ENCODE assay signal across 9 mouse cellular contexts in the genomic region with DNA sequence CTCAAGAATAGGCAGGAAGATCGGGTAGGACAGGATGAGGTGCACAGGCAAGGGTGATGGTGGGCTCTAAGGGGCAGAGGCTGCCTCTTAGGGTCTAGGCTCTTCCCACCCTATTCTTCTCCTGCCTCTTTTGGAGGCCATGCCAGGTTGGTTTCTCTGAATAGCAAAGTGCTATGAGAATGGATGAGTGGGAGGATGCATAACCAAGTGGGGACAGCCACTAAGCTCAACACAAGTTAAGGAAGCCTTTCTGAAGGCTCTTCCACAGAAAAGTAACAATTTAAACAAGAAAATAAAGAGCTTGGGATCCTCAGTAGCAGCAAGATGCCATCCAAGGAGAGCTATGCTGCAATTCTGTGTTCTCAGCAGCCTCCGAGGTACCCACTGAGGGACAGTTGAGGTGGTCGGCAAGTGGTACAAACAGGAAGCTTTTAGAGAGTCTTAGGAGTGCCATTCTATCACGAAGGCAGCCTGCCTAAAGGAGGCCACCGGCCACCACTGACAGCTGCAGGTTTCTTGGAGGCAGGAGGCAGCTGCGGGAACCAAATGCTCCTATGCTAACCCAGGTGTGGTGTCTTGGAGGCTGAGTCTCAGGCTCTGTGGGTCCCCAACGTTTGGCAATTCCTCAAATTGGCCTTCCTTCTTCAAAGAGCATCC. TPM values are rescaled to one million over a fixed set of nuclear protein-coding genes. Genes with fewer than 3 reads are reported as not detected.
DNase-seq lines count a peak whose midpoint lies in the region; ATAC-seq and TF ChIP-seq lines count a peak whose summit lies in the region.
"Had no signal": no experiment of that assay in that cellular context is flagged by ENCODE, and none has a peak within 500 bp of the region (broad histone marks: within the 10 kb centered on the region; RNA-seq: fewer than 3 reads in every experiment).

No protein-coding gene starts in this region.

- no peak for TF ChIP-seq RAD21 in CH12.LX (IDR thresholded peaks at IDR 0.05; ENCODE audit: low read depth, low read length)

- in situ Hi-C loops in CH12.LX (cut with MboI; ENCODE audit: low pct_ligation_motif_present, low pct_unique_long_range_greater_than_20kb, low sequenced_read_pairs), result loop anchor here (25.0 kb wide), 1 partner anchor 259 kb away; a partner anchor contains a TSS

- DNase-seq in frontal cortex, postnatal 14 days (ENCODE audit: low spot score in 2 of 2), result no peak
- DNase-seq in CH12.LX (ENCODE audit: extremely low read depth), result no peak
- peak; percentile 22 for DNase-seq in hindbrain, embryonic 11.5 days (ENCODE audit: low spot score)
- DNase-seq in T-cell, adult 2 months (ENCODE audit: low spot score), result no peak
- DNase-seq in adrenal gland, postnatal 10 days, result no peak

- H3K9ac ChIP-seq in CH12.LX (ENCODE audit: insufficient read depth, low read depth), result no peak overlapping the region
- H3K9ac ChIP-seq in hindbrain, embryonic 11.5 days (ENCODE audit: low read depth, low read length), result no peak overlapping the region; the same call in 1 of the 2 replicates
- H3K9ac ChIP-seq in midbrain, embryonic 13.5 days (replicated peaks), result no peak overlapping the region
- H3K9ac ChIP-seq in kidney, embryonic 14.5 days (ENCODE audit: low read depth, low read length), result no peak overlapping the region

- 0 out of 2 replicates have a peak overlapping the region, but pooled peaks have one; percentile 0 for H3K4me2 ChIP-seq in CH12.LX (ENCODE audit: insufficient read depth, low read depth, poor library complexity, severe bottlenecking)
- 0 out of 2 replicates have a peak overlapping the region, but pooled peaks have one; percentile 24 for H3K4me2 ChIP-seq in hindbrain, embryonic 11.5 days (replicated peaks; ENCODE audit: low read depth, low read length)
- peak overlapping the region; percentile 48 for H3K4me2 ChIP-seq in midbrain, embryonic 13.5 days (replicated peaks)
- no peak overlapping the region for H3K4me2 ChIP-seq in kidney, embryonic 14.5 days (replicated peaks; ENCODE audit: low read depth, low read length)

- peaks cover 6 to 11% of the 10 kb centered on the region in 2 experiments for H3K4me1 ChIP-seq in CH12.LX (ENCODE audit: control insufficient read depth in 1 of 2, insufficient read depth in 2 of 2)
- H3K4me1 ChIP-seq in hindbrain, embryonic 11.5 days (replicated peaks; ENCODE audit: control insufficient read depth, insufficient read depth, low read length), result peaks cover 8% of the 10 kb centered on the region
- peaks cover 66% of the 10 kb centered on the region for H3K4me1 ChIP-seq in midbrain, embryonic 13.5 days (replicated peaks)
- peaks cover 8% of the 10 kb centered on the region for H3K4me1 ChIP-seq in kidney, embryonic 14.5 days (ENCODE audit: control insufficient read depth, insufficient read depth, low read length)

- dilution Hi-C loops in CH12.LX (cut with MboI; ENCODE audit: extremely low pct_ligation_motif_present, extremely low pct_unique_long_range_greater_than_20kb, low sequenced_read_pairs), result no loop called here

- 38% methylated on average over 7 of the region's 7 CpGs for WGBS in hindbrain, embryonic 11.5 days
- WGBS in midbrain, embryonic 13.5 days, result 35% methylated on average over 7 of the region's 7 CpGs
- 36% methylated on average over 7 of the region's 7 CpGs for WGBS in kidney, embryonic 14.5 days

- no peak for TF ChIP-seq EP300 in CH12.LX (IDR thresholded peaks at IDR 0.05; ENCODE audit: low read length)

- ATAC-seq in frontal cortex, adult (ENCODE audit: low TSS enrichment), result peak; percentile 32
- ATAC-seq in hindbrain, embryonic 11.5 days (ENCODE audit: low FRiP score), result no peak
- no peak for ATAC-seq in midbrain, embryonic 13.5 days
- ATAC-seq in kidney, embryonic 14.5 days (ENCODE audit: low FRiP score, low TSS enrichment), result no peak

- no peak overlapping the region for H3K4me3 ChIP-seq in CH12.LX (replicated peaks in 1 of 3; ENCODE audit: low read depth in 2 of 3, low read length in 2 of 3, poor library complexity in 1 of 3)
- no peak overlapping the region for H3K4me3 ChIP-seq in hindbrain, embryonic 11.5 days (ENCODE audit: low read depth, low read length)
- peak overlapping the region; percentile 29; the same call in 1 of the 2 replicates for H3K4me3 ChIP-seq in midbrain, embryonic 13.5 days (replicated peaks)
- no peak overlapping the region for H3K4me3 ChIP-seq in kidney, embryonic 14.5 days (ENCODE audit: low read length)

- no peaks in the 10 kb centered on the region for H3K36me3 ChIP-seq in CH12.LX (replicated peaks in 1 of 2; ENCODE audit: control insufficient read depth in 1 of 2, insufficient read depth in 1 of 2, low read length in 1 of 2)
- no peaks in the 10 kb centered on the region for H3K36me3 ChIP-seq in hindbrain, embryonic 11.5 days (ENCODE audit: control insufficient read depth, insufficient read depth, low read length)
- H3K36me3 ChIP-seq in midbrain, embryonic 13.5 days, result no peaks in the 10 kb centered on the region
- H3K36me3 ChIP-seq in kidney, embryonic 14.5 days (ENCODE audit: control insufficient read depth, insufficient read depth, low read length), result no peaks in the 10 kb centered on the region

- TF ChIP-seq CTCF in CH12.LX (conservative IDR thresholded peaks at IDR 0.05 in 1 of 2, IDR thresholded peaks at IDR 0.05 in 1 of 2; ENCODE audit: low read depth in 2 of 2, low read length in 2 of 2), result no peak

- H3K27ac ChIP-seq in CH12.LX (ENCODE audit: insufficient read depth, low read depth), result no peak overlapping the region
- peak overlapping the region; percentile 19; the same call in 1 of the 2 replicates for H3K27ac ChIP-seq in hindbrain, embryonic 11.5 days (ENCODE audit: low read depth, low read length)
- peak overlapping the region; percentile 95 for H3K27ac ChIP-seq in midbrain, embryonic 13.5 days
- H3K27ac ChIP-seq in kidney, embryonic 14.5 days (ENCODE audit: low read depth, low read length), result no peak overlapping the region
- H3K27ac ChIP-seq: macrophage had no signal

- peaks cover 65% of the 10 kb centered on the region for H3K27me3 ChIP-seq in CH12.LX (replicated peaks)
- no peaks in the 10 kb centered on the region for H3K27me3 ChIP-seq in hindbrain, embryonic 11.5 days (ENCODE audit: control insufficient read depth, insufficient read depth, low read length)
- peaks cover 3% of the 10 kb centered on the region; the same call in 1 of the 2 replicates for H3K27me3 ChIP-seq in midbrain, embryonic 13.5 days
- no peaks in the 10 kb centered on the region for H3K27me3 ChIP-seq in kidney, embryonic 14.5 days (ENCODE audit: control insufficient read depth, insufficient read depth, low read length)

- no peak for TF ChIP-seq POLR2A in CH12.LX (IDR thresholded peaks at IDR 0.05; ENCODE audit: low read depth, low read length)

- H3K9me3 ChIP-seq in CH12.LX (replicated peaks; ENCODE audit: low read length), result no peaks in the 10 kb centered on the region
- no peaks in the 10 kb centered on the region for H3K9me3 ChIP-seq in hindbrain, embryonic 11.5 days (ENCODE audit: control insufficient read depth, low read length)
- H3K9me3 ChIP-seq in midbrain, embryonic 13.5 days, result no peaks in the 10 kb centered on the region
- no peaks in the 10 kb centered on the region for H3K9me3 ChIP-seq in kidney, embryonic 14.5 days (ENCODE audit: control insufficient read depth, low read length)

- no peaks in the 10 kb centered on the region for H3K79me2 ChIP-seq in CH12.LX (replicated peaks; ENCODE audit: control insufficient read depth, extremely low read depth, insufficient read depth, poor library complexity, severe bottlenecking)

TF ChIP-seq in CH12.LX, 34 proteins besides CTCF, POLR2A, EP300 and RAD21:
- TF ChIP-seq PAX5 (IDR thresholded peaks at IDR 0.05; ENCODE audit: low read length) (no peak), MXI1 (IDR thresholded peaks at IDR 0.05; ENCODE audit: low read depth, low read length) (no peak), SIN3A (IDR thresholded peaks at IDR 0.05; ENCODE audit: low read length) (no peak), ZNF384 (IDR thresholded peaks at IDR 0.05; ENCODE audit: low read depth, low read length) (no peak), CHD1 (IDR thresholded peaks at IDR 0.05; ENCODE audit: low read depth, low read length) (no peak), MAFK (IDR thresholded peaks at IDR 0.05; ENCODE audit: insufficient replicate concordance, low read length) (no peak), JUN (IDR thresholded peaks at IDR 0.05; ENCODE audit: insufficient read depth, low read depth, low read length) (no peak), SMC3 (IDR thresholded peaks at IDR 0.05; ENCODE audit: low read depth, low read length) (no peak), USF2 (conservative IDR thresholded peaks at IDR 0.05; ENCODE audit: low read depth, low read length) (no peak)

RNA-seq across cellular contexts. Expression of a gene that starts 3.4 kb away (rescaled TPM):
- total RNA-seq in CH12.LX (2012; rRNA removed) (0.55 and 2.1 TPM in 2 replicates), CH12.LX (2014; rRNA removed) (0.22 TPM in 1 of 2 replicates, not detected in the other)
- polyA plus RNA-seq in CH12.LX (2012; ENCODE audit: insufficient read length, low read depth), result 0.53 and 0.57 TPM in 2 replicates
- 13.2 and 14.5 TPM in 2 replicates for polyA plus RNA-seq in hindbrain, embryonic 11.5 days (2014; fragmentation: Nextera tagmentation; extraction: Ambion mirVana)
- polyA plus RNA-seq in midbrain, embryonic 13.5 days (2015; fragmentation: Nextera tagmentation; extraction: Ambion mirVana), result 28.8 and 32.1 TPM in 2 replicates
- 11.6 and 14.1 TPM in 2 replicates for polyA plus RNA-seq in kidney, embryonic 14.5 days (2014; fragmentation: Nextera tagmentation; extraction: Ambion mirVana)
- total RNA-seq in adrenal gland, postnatal 10 days (2021), result 10 to 100 TPM in 1 of 2 experiments, 1 to 10 TPM in 1; 9.7 to 12.3 TPM

RNA-seq across cellular contexts. Expression of a gene that starts 36.4 kb away (rescaled TPM):
- total RNA-seq in CH12.LX (2012; rRNA removed) (103 TPM in 2 replicates), CH12.LX (2014; rRNA removed) (40.5 and 41.9 TPM in 2 replicates)
- 56.9 and 73.1 TPM in 2 replicates for polyA plus RNA-seq in CH12.LX (2012; ENCODE audit: insufficient read length, low read depth)
- polyA plus RNA-seq in hindbrain, embryonic 11.5 days (2014; fragmentation: Nextera tagmentation; extraction: Ambion mirVana), result 11.9 and 12.3 TPM in 2 replicates
- polyA plus RNA-seq in midbrain, embryonic 13.5 days (2015; fragmentation: Nextera tagmentation; extraction: Ambion mirVana), result 17.3 and 18.8 TPM in 2 replicates
- polyA plus RNA-seq in kidney, embryonic 14.5 days (2014; fragmentation: Nextera tagmentation; extraction: Ambion mirVana), result 13.1 and 30.6 TPM in 2 replicates
- total RNA-seq in adrenal gland, postnatal 10 days (2021), result 10 to 100 TPM; 10.1 to 18.0 TPM

RNA-seq across cellular contexts. Expression of a gene that starts 59.2 kb away (rescaled TPM):
- total RNA-seq in CH12.LX (2012; rRNA removed), result 0.21 and 0.81 TPM in 2 replicates
- total RNA-seq in CH12.LX (2014; rRNA removed), result not detected in 2 replicates
- polyA plus RNA-seq in CH12.LX (2012; ENCODE audit: insufficient read length, low read depth), result not detected in 2 replicates
- polyA plus RNA-seq in hindbrain, embryonic 11.5 days (2014; fragmentation: Nextera tagmentation; extraction: Ambion mirVana), result 30.7 and 36.5 TPM in 2 replicates
- 10.8 and 11.1 TPM in 2 replicates for polyA plus RNA-seq in midbrain, embryonic 13.5 days (2015; fragmentation: Nextera tagmentation; extraction: Ambion mirVana)
- 16.4 and 22.1 TPM in 2 replicates for polyA plus RNA-seq in kidney, embryonic 14.5 days (2014; fragmentation: Nextera tagmentation; extraction: Ambion mirVana)
- total RNA-seq in adrenal gland, postnatal 10 days (2021), result 10 to 100 TPM; 59.6 to 62.1 TPM

Comparison
In these comparisons a context has a peak if more than half of its experiments do, and no peak if none do; other contexts are left out.
1. H3K27ac ChIP-seq: peak in hindbrain, embryonic 11.5 days (single experiment) and midbrain, embryonic 13.5 days (single experiment); none in CH12.LX (single experiment) and kidney, embryonic 14.5 days (single experiment).
2. RNA of a gene that starts 59.2 kb away (polyA plus RNA-seq): 30.7 to 36.5 TPM in hindbrain, embryonic 11.5 days, 16.4 to 22.1 TPM in kidney, embryonic 14.5 days and 10.8 to 11.1 TPM in midbrain, embryonic 13.5 days; not detected in CH12.LX; every median in the first group is over 10 times any median in the second.